Mouse (Mus musculus) midbrain, embryonic 16.5 days (tissue): ENCODE measurements at regions not wholly inside any gene's neighbourhood (a gene's known extent, or its start where the extent isn't known, plus 50 kb on each side); places are given as distances from the start of the nearest gene placed in this dataset.
A peak's percentile ranks its signal among the peaks of the same experiment; 100 is the strongest.
"Not testable (repeated sequence)": the region's sequence is repeated elsewhere in the genome, so short reads cannot be mapped to it uniquely, and the experiment has no call there.

Experiments
- ATAC-seq: fragments of 200-750 bp; cut with Nextera tagmentation; 2 replicates; pipeline ENCODE4 v1.8.0; 2017; ENCODE audit warnings: moderate TSS enrichment
- H3K27ac ChIP-seq: fragments of 300-500 bp; sonication (generic); 2 replicates; pipeline ENCODE4 v1.5.1; 2014; ENCODE audit warnings: mild to moderate bottlenecking, low read length, mixed read lengths
- H3K27me3 ChIP-seq: fragments of 300-500 bp; sonication (generic); 2 replicates; pipeline ENCODE4 v1.6.1; 2014; ENCODE audit warnings: low read depth, low read length, mixed read lengths; ENCODE audit not compliant: control insufficient read depth, insufficient read depth
- H3K36me3 ChIP-seq: fragments of 300-500 bp; sonication (generic); 2 replicates; pipeline ENCODE4 v1.6.1; 2014; ENCODE audit warnings: mild to moderate bottlenecking, low read length, moderate library complexity, mixed read lengths; ENCODE audit not compliant: control insufficient read depth, insufficient read depth
- H3K4me1 ChIP-seq: fragments of 300-500 bp; sonication (generic); 2 replicates; pipeline ENCODE4 v1.6.1; 2014; ENCODE audit warnings: mild to moderate bottlenecking, low read length, mixed read lengths; ENCODE audit not compliant: control insufficient read depth, insufficient read depth
- H3K4me2 ChIP-seq: fragments of 300-500 bp; sonication (generic); 2 replicates; pipeline ENCODE4 v1.6.1; 2014; ENCODE audit warnings: mild to moderate bottlenecking, low read length, mixed read lengths
- H3K4me3 ChIP-seq: fragments of 300-500 bp; sonication (generic); 2 replicates; pipeline ENCODE4 v1.5.1; 2014; ENCODE audit warnings: low read depth, mild to moderate bottlenecking, low read length, moderate library complexity, mixed read lengths
- H3K9ac ChIP-seq: fragments of 300-500 bp; sonication (generic); 2 replicates; pipeline ENCODE4 v1.6.1; 2014; ENCODE audit warnings: low read depth, low read length, mixed read lengths
- H3K9me3 ChIP-seq: fragments of 300-500 bp; sonication (generic); replicated peaks from 2 replicates; pipeline ENCODE4 v1.6.1; 2014; ENCODE audit warnings: mild to moderate bottlenecking, low read length, mixed read lengths; ENCODE audit not compliant: control insufficient read depth, poor library complexity, severe bottlenecking
- WGBS: fragments of 180-500 bp; shearing (Covaris S2); extraction: QIAGEN DNeasy Blood & Tissue Kit; methylation state at CpG from one replicate; pipeline ENCODE4 v1.1.7; 2014; 5-methylcytosine and 5-hydroxymethylcytosine counted together

GRCm38 (mm10) chr1:23316288-23316687, 81.3 kb downstream of the Ogfrl1 start:
- H3K4me1 ChIP-seq, H3K4me3 ChIP-seq, ATAC-seq, H3K9me3 ChIP-seq, H3K27ac ChIP-seq, H3K4me2 ChIP-seq, H3K9ac ChIP-seq, H3K36me3 ChIP-seq, H3K27me3 ChIP-seq: not testable (repeated sequence)
- WGBS = 97% methylated on average over 2 of the region's 2 CpGs

DNA sequence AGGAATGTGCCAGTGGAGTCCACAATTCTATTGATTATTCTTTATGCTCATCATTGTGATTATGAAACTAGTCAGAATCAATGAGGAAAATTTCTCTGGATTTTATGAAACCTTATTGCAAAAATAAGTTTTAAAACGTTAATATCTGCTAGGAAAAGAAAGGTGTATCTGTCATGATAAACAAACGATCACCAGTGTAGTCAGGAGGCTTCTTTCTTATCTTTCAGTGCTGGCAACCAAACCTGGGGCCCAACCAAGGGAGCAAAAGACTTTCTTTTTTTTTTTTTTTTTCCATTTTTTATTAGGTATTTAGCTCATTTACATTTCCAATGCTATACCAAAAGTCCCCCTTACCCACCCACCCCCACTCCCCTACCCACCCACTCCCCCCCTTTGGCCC, 82.7 kb downstream of the Ogfrl1 start:
- not testable (repeated sequence) for H3K27me3 ChIP-seq, H3K4me3 ChIP-seq, H3K4me2 ChIP-seq, H3K36me3 ChIP-seq, H3K4me1 ChIP-seq, H3K27ac ChIP-seq, H3K9me3 ChIP-seq, ATAC-seq, H3K9ac ChIP-seq
- WGBS = 84% methylated on average over 2 of the region's 2 CpGs

GRCm38 (mm10) chr1:23292718-23293117, 104.9 kb downstream of the Ogfrl1 start:
- Histone ChIP-seq H3K4me1 (no peaks in the 10 kb centered on the region), H3K4me3 (no peak overlapping the region), H3K27ac (no peak overlapping the region), H3K9ac (no peak overlapping the region), H3K36me3 (peaks cover 3% of the 10 kb centered on the region; the same call in 1 of the 2 replicates), H3K4me2 (no peak overlapping the region), H3K27me3 (no peaks in the 10 kb centered on the region), H3K9me3 (no peaks in the 10 kb centered on the region)
- WGBS = 93% methylated on average over 1 of the region's 1 CpGs
- no peak for ATAC-seq

- Histone ChIP-seq H3K27ac (no peak overlapping the region), H3K27me3 (no peaks in the 10 kb centered on the region), H3K4me3 (no peak overlapping the region), H3K36me3 (peaks cover 3% of the 10 kb centered on the region; the same call in 1 of the 2 replicates), H3K9ac (no peak overlapping the region), H3K4me2 (no peak overlapping the region), H3K9me3 (no peaks in the 10 kb centered on the region), H3K4me1 (no peaks in the 10 kb centered on the region)
- WGBS = 18% methylated on average over 4 of the region's 4 CpGs
- peak; percentile 87 for ATAC-seq
Measured at GRCm38 (mm10) chr1:23286741-23287140, 110.8 kb downstream of the Ogfrl1 start.

- no peaks in the 10 kb centered on the region for H3K36me3 ChIP-seq
- no peak for ATAC-seq
- no peak overlapping the region for H3K9ac ChIP-seq
- no peak overlapping the region for H3K4me3 ChIP-seq
- H3K4me1 ChIP-seq = no peaks in the 10 kb centered on the region
- no peak overlapping the region for H3K4me2 ChIP-seq
- H3K9me3 ChIP-seq = no peaks in the 10 kb centered on the region
- no peaks in the 10 kb centered on the region for H3K27me3 ChIP-seq
- WGBS = 89% methylated on average over 4 of the region's 4 CpGs
- H3K27ac ChIP-seq = no peak overlapping the region
Measured at GRCm38 (mm10) chr1:23282870-23283219, 114.7 kb downstream of the Ogfrl1 start.

- H3K27ac ChIP-seq = no peak overlapping the region
- no peak overlapping the region for H3K9ac ChIP-seq
- 85% methylated on average over 2 of the region's 2 CpGs for WGBS
Measured at GRCm38 (mm10) chr1:23282215-23282869, 115.2 kb downstream of the Ogfrl1 start.

DNA sequence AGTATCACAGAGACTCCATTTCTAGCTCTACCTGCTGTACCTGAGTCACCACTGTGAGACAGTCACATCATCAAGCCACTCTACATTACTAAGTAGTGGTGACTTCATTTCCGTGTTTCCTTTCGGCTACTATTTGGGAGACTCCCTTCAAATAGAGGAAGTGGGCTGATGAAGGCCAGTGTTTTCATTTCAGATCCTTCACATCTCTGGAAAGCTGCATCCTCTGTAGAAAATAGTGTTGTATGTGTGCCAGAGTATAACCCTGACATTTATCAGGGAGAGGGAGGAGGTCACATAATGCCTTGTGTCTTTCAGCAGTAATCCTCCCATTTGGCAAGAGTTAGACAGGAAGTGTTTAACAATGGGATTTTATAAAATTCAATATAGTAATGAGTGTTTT, 117.7 kb downstream of the Ogfrl1 start:
- WGBS = 98% methylated on average over 2 of the region's 2 CpGs
- no peaks in the 10 kb centered on the region for H3K36me3 ChIP-seq
- no peaks in the 10 kb centered on the region for H3K4me1 ChIP-seq

More at GRCm38 (mm10) chr1:23282215-23282869, 115.2 kb downstream of the Ogfrl1 start:
- H3K4me1 ChIP-seq = no peaks in the 10 kb centered on the region
- H3K4me2 ChIP-seq = no peak overlapping the region
- H3K36me3 ChIP-seq = no peaks in the 10 kb centered on the region
- H3K9me3 ChIP-seq = no peaks in the 10 kb centered on the region
- H3K4me3 ChIP-seq = no peak overlapping the region
- ATAC-seq = no peak
- H3K27me3 ChIP-seq = no peaks in the 10 kb centered on the region

DNA sequence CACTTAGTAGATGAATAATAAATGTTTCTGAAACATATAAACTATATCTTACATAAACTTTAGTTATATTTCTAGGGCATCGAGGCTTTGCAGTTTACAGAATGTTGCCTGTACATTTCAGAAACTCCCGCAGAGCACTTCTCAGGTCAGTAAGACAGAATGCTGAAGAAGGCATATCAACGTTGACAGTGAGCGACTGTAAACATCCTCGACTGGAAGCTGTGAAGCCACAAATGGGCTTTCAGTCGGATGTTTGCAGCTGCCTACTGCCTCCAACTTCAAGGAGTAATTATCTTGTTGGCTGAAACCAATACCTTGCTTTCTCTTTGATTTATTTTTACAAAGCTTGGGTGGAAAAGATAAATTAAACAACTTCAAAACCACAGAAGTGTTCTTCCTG, 125.5 kb downstream of the Ogfrl1 start:
- no peak for ATAC-seq
- no peaks in the 10 kb centered on the region for H3K27me3 ChIP-seq
- no peak overlapping the region for H3K4me2 ChIP-seq
- H3K9ac ChIP-seq = no peak overlapping the region
- H3K9me3 ChIP-seq = no peaks in the 10 kb centered on the region
- H3K4me3 ChIP-seq = no peak overlapping the region
- H3K27ac ChIP-seq = no peak overlapping the region
- H3K4me1 ChIP-seq = no peaks in the 10 kb centered on the region
- H3K36me3 ChIP-seq = no peaks in the 10 kb centered on the region
- WGBS = 69% methylated on average over 6 of the region's 6 CpGs

More for the DNA sequence above, 117.7 kb downstream of the Ogfrl1 start:
- H3K4me3 ChIP-seq = no peak overlapping the region
- ATAC-seq = no peak
- no peaks in the 10 kb centered on the region for H3K27me3 ChIP-seq
- no peaks in the 10 kb centered on the region for H3K9me3 ChIP-seq
- H3K9ac ChIP-seq = no peak overlapping the region
- no peak overlapping the region for H3K27ac ChIP-seq
- H3K4me2 ChIP-seq = no peak overlapping the region

- Histone ChIP-seq H3K4me1 (no peaks in the 10 kb centered on the region), H3K27me3 (no peaks in the 10 kb centered on the region), H3K36me3 (no peaks in the 10 kb centered on the region), H3K9me3 (no peaks in the 10 kb centered on the region), H3K4me3 (no peak overlapping the region), H3K4me2 (no peak overlapping the region), H3K27ac (no peak overlapping the region), H3K9ac (no peak overlapping the region)
- no peak for ATAC-seq
- 56% methylated on average over 6 of the region's 6 CpGs for WGBS
Measured at GRCm38 (mm10) chr1:23270910-23271822, 126.4 kb downstream of the Ogfrl1 start.
